Mouse (Mus musculus) midbrain, embryonic 16.5 days (tissue): ENCODE measurements around the gene Ccna1. TPM values are rescaled to one million over a fixed set of nuclear protein-coding genes. Genes with fewer than 3 reads are reported as not detected.

Experiments used
- ATAC-seq: fragments of 200-750 bp; cut with Nextera tagmentation; 2 replicates; pipeline ENCODE4 v1.8.0; 2017; ENCODE audit warnings: moderate TSS enrichment
- H3K27ac ChIP-seq: fragments of 300-500 bp; sonication (generic); 2 replicates; pipeline ENCODE4 v1.5.1; 2014; ENCODE audit warnings: mild to moderate bottlenecking, low read length, mixed read lengths
- H3K27me3 ChIP-seq: fragments of 300-500 bp; sonication (generic); 2 replicates; pipeline ENCODE4 v1.6.1; 2014; ENCODE audit warnings: low read depth, low read length, mixed read lengths; ENCODE audit not compliant: control insufficient read depth, insufficient read depth
- H3K36me3 ChIP-seq: fragments of 300-500 bp; sonication (generic); 2 replicates; pipeline ENCODE4 v1.6.1; 2014; ENCODE audit warnings: mild to moderate bottlenecking, low read length, moderate library complexity, mixed read lengths; ENCODE audit not compliant: control insufficient read depth, insufficient read depth
- H3K4me1 ChIP-seq: fragments of 300-500 bp; sonication (generic); 2 replicates; pipeline ENCODE4 v1.6.1; 2014; ENCODE audit warnings: mild to moderate bottlenecking, low read length, mixed read lengths; ENCODE audit not compliant: control insufficient read depth, insufficient read depth
- H3K4me2 ChIP-seq: fragments of 300-500 bp; sonication (generic); 2 replicates; pipeline ENCODE4 v1.6.1; 2014; ENCODE audit warnings: mild to moderate bottlenecking, low read length, mixed read lengths
- H3K4me3 ChIP-seq: fragments of 300-500 bp; sonication (generic); 2 replicates; pipeline ENCODE4 v1.5.1; 2014; ENCODE audit warnings: low read depth, mild to moderate bottlenecking, low read length, moderate library complexity, mixed read lengths
- H3K9ac ChIP-seq: fragments of 300-500 bp; sonication (generic); 2 replicates; pipeline ENCODE4 v1.6.1; 2014; ENCODE audit warnings: low read depth, low read length, mixed read lengths
- H3K9me3 ChIP-seq: fragments of 300-500 bp; sonication (generic); replicated peaks from 2 replicates; pipeline ENCODE4 v1.6.1; 2014; ENCODE audit warnings: mild to moderate bottlenecking, low read length, mixed read lengths; ENCODE audit not compliant: control insufficient read depth, poor library complexity, severe bottlenecking
- WGBS: fragments of 180-500 bp; shearing (Covaris S2); extraction: QIAGEN DNeasy Blood & Tissue Kit; methylation state at CpG from one replicate; pipeline ENCODE4 v1.1.7; 2014; 5-methylcytosine and 5-hydroxymethylcytosine counted together
- polyA plus RNA-seq: library from polyadenylated mRNA; unstranded; fragments of >200 nt; fragmentation: Nextera tagmentation; extraction: Ambion mirVana; gene quantifications from 2 replicates; pipeline ENCODE4 v1.2.1, GENCODE M21; 2015

The Ccna1 gene
- 1.8 and 2.2 TPM in 2 replicates for polyA plus RNA-seq

- Histone ChIP-seq H3K27me3 (no peaks in the 10 kb centered on the region), H3K9ac (peak within 1 kb of the TSS; percentile 84), H3K4me1 (0 out of 2 replicates have a peak, but pooled peaks cover 2% of the 10 kb centered on the region), H3K36me3 (no peaks in the 10 kb centered on the region), H3K9me3 (no peaks in the 10 kb centered on the region), H3K4me2 (peak within 1 kb of the TSS; percentile 87), H3K4me3 (peak within 1 kb of the TSS; percentile 75), H3K27ac (no peak within 1 kb of the TSS; the same call in 1 of the 2 replicates)
- WGBS: under 1% methylated on average over 67 of the region's 73 CpGs
- ATAC-seq: peak; percentile 96
Measured at GRCm38 (mm10) chr3:55055038-55055746, at the start of gene Ccna1. TSS of gene Ccna1 (minus strand) at chr3:55055501.

GRCm38 (mm10) chr3:55101092-55101491 is 45.8 kb upstream of the Ccna1 start:
- 0 out of 2 replicates have a peak, but pooled peaks cover 2% of the 10 kb centered on the region for H3K4me1 ChIP-seq
- H3K4me2 ChIP-seq: no peak overlapping the region
- H3K9me3 ChIP-seq: no peaks in the 10 kb centered on the region
- no peak overlapping the region for H3K4me3 ChIP-seq
- no peak overlapping the region for H3K9ac ChIP-seq
- no peaks in the 10 kb centered on the region for H3K36me3 ChIP-seq
- no peak for ATAC-seq
- H3K27me3 ChIP-seq: no peaks in the 10 kb centered on the region
- no peak overlapping the region for H3K27ac ChIP-seq

GRCm38 (mm10) chr3:55098990-55099389 is 43.7 kb upstream of the Ccna1 start:
- H3K27me3 ChIP-seq: no peaks in the 10 kb centered on the region
- no peak overlapping the region for H3K4me2 ChIP-seq
- H3K4me3 ChIP-seq: no peak overlapping the region
- no peaks in the 10 kb centered on the region for H3K36me3 ChIP-seq
- no peak overlapping the region for H3K27ac ChIP-seq
- no peak overlapping the region for H3K9ac ChIP-seq
- no peaks in the 10 kb centered on the region for H3K9me3 ChIP-seq
- no peak for ATAC-seq
- 0 out of 2 replicates have a peak, but pooled peaks cover 2% of the 10 kb centered on the region for H3K4me1 ChIP-seq
- WGBS: 89% methylated on average over 11 of the region's 11 CpGs

GRCm38 (mm10) chr3:55098014-55098413 is 42.7 kb upstream of the Ccna1 start:
- no peak overlapping the region for H3K9ac ChIP-seq
- no peaks in the 10 kb centered on the region for H3K36me3 ChIP-seq
- H3K4me2 ChIP-seq: no peak overlapping the region
- H3K9me3 ChIP-seq: no peaks in the 10 kb centered on the region
- 13% methylated on average over 2 of the region's 2 CpGs for WGBS
- H3K27ac ChIP-seq: no peak overlapping the region
- ATAC-seq: peak; percentile 60; the same call in 1 of the 2 replicates
- no peak overlapping the region for H3K4me3 ChIP-seq
- no peaks in the 10 kb centered on the region for H3K27me3 ChIP-seq
- 0 out of 2 replicates have a peak, but pooled peaks cover 2% of the 10 kb centered on the region for H3K4me1 ChIP-seq

GRCm38 (mm10) chr3:55097186-55097585 is 41.9 kb upstream of the Ccna1 start:
- Histone ChIP-seq H3K27me3 (no peaks in the 10 kb centered on the region), H3K27ac (no peak overlapping the region), H3K4me2 (no peak overlapping the region), H3K4me1 (0 out of 2 replicates have a peak, but pooled peaks cover 2% of the 10 kb centered on the region), H3K9ac (no peak overlapping the region), H3K9me3 (no peaks in the 10 kb centered on the region), H3K4me3 (no peak overlapping the region), H3K36me3 (no peaks in the 10 kb centered on the region)
- WGBS: 71% methylated on average over 2 of the region's 2 CpGs
- ATAC-seq: no peak

GRCm38 (mm10) chr3:55096655-55097005 is 41.3 kb upstream of the Ccna1 start:
- Histone ChIP-seq H3K27me3 (no peaks in the 10 kb centered on the region), H3K4me2 (no peak overlapping the region), H3K27ac (no peak overlapping the region), H3K4me3 (no peak overlapping the region), H3K4me1 (0 out of 2 replicates have a peak, but pooled peaks cover 2% of the 10 kb centered on the region), H3K9me3 (no peaks in the 10 kb centered on the region), H3K9ac (no peak overlapping the region), H3K36me3 (no peaks in the 10 kb centered on the region)
- ATAC-seq: no peak
- 70% methylated on average over 2 of the region's 2 CpGs for WGBS

GRCm38 (mm10) chr3:55095968-55096654 is 40.8 kb upstream of the Ccna1 start:
- H3K27me3 ChIP-seq: no peaks in the 10 kb centered on the region
- peak; percentile 62; the same call in 1 of the 2 replicates for ATAC-seq
- H3K36me3 ChIP-seq: no peaks in the 10 kb centered on the region
- no peak overlapping the region for H3K4me3 ChIP-seq
- H3K27ac ChIP-seq: no peak overlapping the region
- H3K4me1 ChIP-seq: 0 out of 2 replicates have a peak, but pooled peaks cover 2% of the 10 kb centered on the region
- H3K9me3 ChIP-seq: no peaks in the 10 kb centered on the region
- 23% methylated on average over 8 of the region's 8 CpGs for WGBS
- H3K4me2 ChIP-seq: no peak overlapping the region
- H3K9ac ChIP-seq: no peak overlapping the region

- Histone ChIP-seq H3K4me3 (no peak overlapping the region), H3K4me2 (no peak overlapping the region), H3K27ac (no peak overlapping the region), H3K36me3 (no peaks in the 10 kb centered on the region), H3K9ac (no peak overlapping the region), H3K27me3 (no peaks in the 10 kb centered on the region), H3K4me1 (0 out of 2 replicates have a peak, but pooled peaks cover 2% of the 10 kb centered on the region), H3K9me3 (no peaks in the 10 kb centered on the region)
- ATAC-seq: no peak
- WGBS: 72% methylated on average over 1 of the region's 1 CpGs
Measured at GRCm38 (mm10) chr3:55093161-55093560, 37.9 kb upstream of the Ccna1 start.

- no peak overlapping the region for H3K9ac ChIP-seq
- no peak overlapping the region for H3K4me2 ChIP-seq
- H3K4me3 ChIP-seq: no peak overlapping the region
- ATAC-seq: no peak
- H3K4me1 ChIP-seq: no peaks in the 10 kb centered on the region
- no peaks in the 10 kb centered on the region for H3K36me3 ChIP-seq
- no peak overlapping the region for H3K27ac ChIP-seq
- no peaks in the 10 kb centered on the region for H3K27me3 ChIP-seq
- no peaks in the 10 kb centered on the region for H3K9me3 ChIP-seq
- 82% methylated on average over 4 of the region's 4 CpGs for WGBS
Measured at GRCm38 (mm10) chr3:55089291-55089690, 34.0 kb upstream of the Ccna1 start.
